Mouse (Mus musculus): ENCODE measurements around the gene Cd160.

- TF ChIP-seq CTCF (IDR thresholded peaks at IDR 0.05 in 2 of 3, conservative IDR thresholded peaks at IDR 0.05 in 1 of 3; ENCODE audit: control insufficient read depth in 1 of 3, insufficient read depth in 1 of 3, low read depth in 2 of 3, low read length in 3 of 3, poor library complexity in 1 of 3, severe bottlenecking in 1 of 3) (no peak), NRF1 (IDR thresholded peaks at IDR 0.05; ENCODE audit: insufficient read depth, low read depth, low read length, poor library complexity, severe bottlenecking) (no peak)
These were observed 20.1 kb upstream of the Cd160 start for GRCm38 (mm10) chr3:96849168-96849727.
